Mouse (Mus musculus): ENCODE measurements around the gene Eftud2. TPM values are rescaled to one million over a fixed set of nuclear protein-coding genes. Genes with fewer than 3 reads are reported as not detected.

Gene Eftud2
- total RNA-seq, 2 experiments from 2014 or later, result 101 to 102 TPM

DNA sequence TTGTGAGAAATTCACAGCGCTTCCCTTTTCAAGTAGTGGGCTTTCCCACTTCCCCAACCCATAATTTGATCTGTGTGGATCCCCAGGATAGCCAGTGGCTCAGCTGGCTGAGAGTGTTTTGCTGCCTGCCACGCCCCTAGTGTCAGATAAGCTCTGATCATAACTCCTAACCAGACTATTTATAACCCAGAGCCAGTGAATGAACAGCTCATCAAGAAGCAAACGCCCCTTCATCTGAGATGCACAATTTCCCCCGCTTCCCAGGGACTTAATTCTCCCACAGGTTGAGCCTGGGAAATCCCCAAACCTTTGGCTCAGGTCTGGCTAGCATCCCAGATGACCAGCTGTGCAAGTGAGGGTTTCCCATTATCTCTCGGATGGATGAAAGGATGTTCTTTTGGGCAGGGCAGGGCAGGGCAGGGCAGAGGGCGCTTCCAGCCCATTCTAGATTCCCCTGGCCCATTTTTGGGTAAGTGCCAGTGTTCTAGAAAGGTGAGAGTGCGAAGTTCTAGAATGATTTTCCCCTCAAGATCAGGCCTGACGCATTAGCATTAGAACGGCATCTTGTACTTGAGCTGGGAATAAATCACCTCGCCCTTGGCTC is 3.9 kb upstream of the Eftud2 start, which contains the start of gene Fam187a:
TSS of gene Fam187a (plus strand) at position 554 of the 604 bp plus-strand sequence.
- DNase-seq (ENCODE audit: extremely low spot score in 1 of 2, low spot score in 2 of 2), result no peak
- intact Hi-C loops (cut with DNase I), result no loop called here

DNA sequence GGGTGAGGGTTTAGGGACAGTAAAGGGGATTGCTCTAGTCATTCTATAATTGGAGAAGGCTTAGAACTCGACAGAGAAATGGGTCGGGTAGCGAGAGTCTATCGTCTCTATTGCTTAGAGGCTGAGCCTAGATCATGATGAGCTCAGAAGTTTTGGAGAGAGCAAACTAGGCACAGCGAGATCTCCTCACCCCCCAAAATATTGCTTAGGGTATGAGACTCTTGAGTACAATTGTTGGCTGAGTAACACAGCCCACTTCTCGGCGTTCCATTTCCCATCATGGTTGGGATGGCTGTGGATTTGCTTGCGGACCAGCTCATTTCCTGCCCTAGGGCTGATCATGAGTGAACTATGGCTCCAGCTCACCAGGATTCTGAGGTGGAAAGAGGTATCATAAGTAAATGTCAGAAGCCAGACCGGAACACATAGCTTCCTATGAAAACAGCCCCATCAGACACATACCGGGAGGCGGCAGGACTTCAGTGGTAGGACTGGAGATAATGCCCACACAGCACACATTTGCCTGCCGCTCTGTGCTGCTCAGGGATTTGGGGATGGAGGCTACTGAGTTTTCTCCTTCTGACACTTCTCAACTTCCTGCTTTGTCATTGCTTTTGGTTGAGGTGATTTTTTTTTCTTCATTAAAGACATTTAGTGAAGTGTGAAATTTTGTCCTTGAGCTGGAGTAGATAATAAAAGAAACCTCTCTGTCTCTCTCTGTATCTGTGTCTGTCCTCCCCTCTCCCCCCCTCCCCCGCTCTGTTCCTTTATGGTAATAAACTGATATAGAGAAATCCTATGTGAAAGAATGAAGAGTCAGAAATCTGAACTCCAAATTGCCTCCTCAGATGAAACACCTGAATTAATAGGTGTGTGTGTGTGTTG is 771 bp upstream of the Eftud2 start:
- DNase-seq (ENCODE audit: extremely low spot score in 1 of 2, low spot score in 2 of 2), result no peak
- intact Hi-C loops (cut with DNase I), result no loop called here

DNA sequence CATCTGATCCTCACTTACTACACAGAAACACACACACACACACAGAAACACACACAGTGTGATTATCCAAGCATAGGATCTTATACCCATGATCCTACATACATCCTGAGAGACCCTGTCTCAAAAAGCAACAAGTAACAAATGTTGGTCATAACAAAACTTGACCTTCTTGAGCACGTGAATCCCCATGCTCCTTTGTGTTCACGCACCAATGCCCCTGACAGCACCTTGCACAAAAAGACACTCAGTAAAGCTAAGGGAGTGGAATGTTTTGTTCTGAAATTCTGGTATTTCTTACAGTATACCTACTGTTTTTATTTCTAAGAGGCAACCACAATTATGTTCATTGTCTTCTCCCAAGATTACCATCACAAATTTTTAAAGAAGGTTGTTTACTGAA is 1.2 kb downstream of the Eftud2 start:
- no peak for DNase-seq (ENCODE audit: extremely low spot score in 1 of 2, low spot score in 2 of 2)

DNA sequence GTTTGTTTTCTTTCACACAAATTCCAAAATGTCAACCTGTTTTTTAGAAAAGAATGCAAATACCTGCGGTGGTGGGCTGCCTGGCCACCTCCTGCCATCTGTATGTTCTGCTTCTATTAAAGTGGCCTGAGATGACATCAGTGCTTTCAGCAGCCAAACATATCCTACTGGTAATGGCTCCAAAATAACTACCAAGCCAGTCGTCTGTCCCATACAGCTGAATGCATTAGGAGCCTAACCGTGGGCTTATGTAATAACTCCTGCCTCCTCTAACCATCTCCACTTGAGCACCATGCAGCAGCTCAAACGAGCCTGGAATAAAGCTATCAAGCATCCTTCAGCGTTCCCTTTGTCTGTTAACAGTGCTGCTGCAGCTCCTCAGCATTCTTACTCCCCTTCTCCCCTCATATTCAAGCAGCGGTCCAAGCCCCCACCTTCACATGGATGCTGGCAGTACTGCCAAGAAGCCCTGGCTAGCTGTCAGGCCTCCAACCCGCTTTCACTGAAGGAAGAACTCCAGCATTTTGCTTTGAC is 5.9 kb downstream of the Eftud2 start:
- intact Hi-C loops (cut with DNase I), result no loop called here

More for the DNA sequence above, 1.2 kb downstream of the Eftud2 start:
- intact Hi-C loops (cut with DNase I), result no loop called here

DNA sequence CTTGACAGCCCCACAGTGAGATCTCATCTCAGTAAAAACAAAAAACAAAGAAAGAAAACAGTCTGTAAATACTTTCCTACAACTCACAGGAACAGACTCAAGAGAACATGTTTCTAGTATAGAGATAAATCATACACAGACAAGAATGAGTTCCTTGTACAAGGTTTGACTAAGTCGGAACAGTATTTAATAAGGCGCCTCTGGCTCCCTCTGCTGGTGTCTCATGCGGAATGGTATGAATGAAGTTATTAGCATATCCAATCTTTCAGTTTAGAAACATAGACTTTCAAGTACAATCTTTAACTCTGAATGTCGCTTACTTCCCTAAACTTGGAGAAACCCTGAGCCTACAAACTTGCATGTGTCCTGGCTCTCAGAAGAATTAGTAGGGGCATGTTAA is 16.5 kb downstream of the Eftud2 start:
- intact Hi-C loops (cut with DNase I), result loop anchor here (2.0 to 5.0 kb wide), 2 partner anchors 89 to 132 kb away; no protein-coding TSS in a partner anchor
- DNase-seq (ENCODE audit: extremely low spot score in 1 of 2, low spot score in 2 of 2), result peak; percentile 69 to 70

More for the DNA sequence above, 5.9 kb downstream of the Eftud2 start:
- DNase-seq (ENCODE audit: extremely low spot score in 1 of 2, low spot score in 2 of 2), result no peak

DNA sequence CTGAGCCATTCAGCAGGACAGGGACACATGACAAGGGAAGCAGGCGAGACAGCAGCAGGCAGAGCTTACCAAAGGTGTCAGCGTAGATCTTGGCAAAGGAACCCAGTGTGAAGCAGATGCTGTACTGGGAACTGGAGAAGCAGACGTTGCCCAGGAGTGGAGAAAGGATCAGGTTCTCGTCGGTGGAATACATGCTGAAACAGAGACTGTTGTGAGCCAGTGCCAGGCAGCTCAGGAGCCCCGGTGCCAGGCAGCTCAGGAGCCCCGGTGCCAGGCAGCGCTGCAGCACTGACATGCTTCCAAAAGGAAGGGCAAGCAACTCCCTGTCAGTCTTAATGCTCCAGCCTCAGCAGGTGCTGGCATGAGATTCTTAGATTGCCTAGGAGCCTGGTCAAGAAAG is 20.9 kb downstream of the Eftud2 start:
- DNase-seq (ENCODE audit: extremely low spot score in 1 of 2, low spot score in 2 of 2), result peak in 1 of 2 experiments; percentile 30

DNA sequence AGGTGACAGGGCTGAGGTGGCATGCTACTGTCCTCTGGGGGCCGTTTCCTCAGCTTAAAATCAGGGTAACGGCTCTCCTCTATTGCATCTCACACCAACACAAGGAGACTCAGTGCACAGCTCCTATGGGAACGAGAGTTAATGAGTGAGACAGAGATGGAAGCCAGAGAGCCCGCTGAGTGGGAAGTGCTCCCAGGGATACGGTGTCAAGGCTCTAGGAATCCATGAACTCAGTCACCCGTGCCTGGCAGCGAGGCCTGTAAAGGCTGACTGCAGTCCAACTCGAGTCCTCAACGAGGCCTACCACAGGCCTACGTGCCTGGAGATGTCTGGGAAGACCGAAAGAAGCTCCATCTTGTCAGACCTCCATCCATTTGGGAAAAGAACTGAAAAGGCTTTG is 21.8 kb downstream of the Eftud2 start:
- intact Hi-C loops (cut with DNase I), result no loop called here
- DNase-seq (ENCODE audit: extremely low spot score in 1 of 2, low spot score in 2 of 2), result no peak

More for the DNA sequence above, 20.9 kb downstream of the Eftud2 start:
- intact Hi-C loops (cut with DNase I), result loop anchor here (5.0 kb wide), 1 partner anchor 128 kb away; no protein-coding TSS in a partner anchor

DNA sequence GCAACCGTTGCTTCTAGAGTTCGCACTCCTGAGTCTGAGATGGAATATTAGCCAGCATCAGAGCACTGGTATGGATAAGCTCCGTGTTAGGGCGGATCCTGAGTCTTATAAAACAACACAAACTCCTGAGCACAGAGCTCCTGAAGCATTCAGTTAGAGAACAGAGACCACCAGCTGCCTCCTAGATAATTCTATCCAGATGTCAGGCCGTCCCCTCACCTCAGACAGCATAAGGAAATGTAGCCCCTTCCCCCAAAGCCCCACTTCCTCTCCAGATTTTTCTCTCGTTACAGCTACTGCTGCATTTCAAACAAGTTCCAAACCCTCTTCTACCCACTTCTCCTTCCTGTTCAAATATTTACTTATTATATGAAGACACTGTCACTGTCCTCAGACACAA is 24.8 kb downstream of the Eftud2 start:
- DNase-seq (ENCODE audit: extremely low spot score in 1 of 2, low spot score in 2 of 2), result no peak
- intact Hi-C loops (cut with DNase I), result no loop called here

DNA sequence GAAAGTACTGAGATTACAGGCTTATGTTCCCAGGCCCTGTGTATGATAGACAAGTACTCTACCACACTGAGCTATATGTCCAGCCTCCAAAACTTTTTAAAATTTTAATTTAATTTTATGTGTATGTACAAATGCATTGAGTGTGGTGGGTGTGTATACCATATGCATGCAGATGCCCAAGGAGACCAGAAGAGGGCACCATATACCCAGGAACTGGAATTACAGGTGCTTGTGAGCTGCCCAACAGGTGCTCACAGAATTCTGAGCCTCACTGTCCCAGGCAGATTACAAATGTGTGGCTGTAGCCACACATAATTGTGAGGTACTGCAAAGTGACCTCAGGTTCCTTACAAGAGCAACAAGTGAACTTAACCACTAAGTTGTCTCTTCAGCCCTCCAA is 27.0 kb downstream of the Eftud2 start:
- intact Hi-C loops (cut with DNase I), result no loop called here
- no peak for DNase-seq (ENCODE audit: extremely low spot score in 1 of 2, low spot score in 2 of 2)

DNA sequence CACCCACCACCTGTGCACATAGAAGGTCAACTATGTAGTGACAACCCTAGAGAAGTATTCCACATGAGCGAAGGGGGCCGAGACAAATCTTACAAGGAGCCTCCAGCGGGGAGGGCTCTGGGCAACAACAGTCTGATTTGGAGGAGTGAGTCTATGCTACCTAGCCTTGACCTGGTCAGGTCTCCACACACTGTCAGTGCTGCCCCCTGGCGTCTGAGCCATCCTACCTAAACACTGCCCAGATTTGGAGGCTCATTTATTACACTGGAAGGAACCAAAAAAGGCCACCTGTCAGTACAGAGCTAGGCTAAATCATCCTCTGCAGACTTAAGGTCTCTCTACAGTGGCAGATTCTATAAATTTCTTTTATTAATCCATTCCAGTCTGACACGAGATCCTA is 28.9 kb downstream of the Eftud2 start:
- peak in 1 of 2 experiments; percentile 67 for DNase-seq (ENCODE audit: extremely low spot score in 1 of 2, low spot score in 2 of 2)
- intact Hi-C loops (cut with DNase I), result no loop called here

DNA sequence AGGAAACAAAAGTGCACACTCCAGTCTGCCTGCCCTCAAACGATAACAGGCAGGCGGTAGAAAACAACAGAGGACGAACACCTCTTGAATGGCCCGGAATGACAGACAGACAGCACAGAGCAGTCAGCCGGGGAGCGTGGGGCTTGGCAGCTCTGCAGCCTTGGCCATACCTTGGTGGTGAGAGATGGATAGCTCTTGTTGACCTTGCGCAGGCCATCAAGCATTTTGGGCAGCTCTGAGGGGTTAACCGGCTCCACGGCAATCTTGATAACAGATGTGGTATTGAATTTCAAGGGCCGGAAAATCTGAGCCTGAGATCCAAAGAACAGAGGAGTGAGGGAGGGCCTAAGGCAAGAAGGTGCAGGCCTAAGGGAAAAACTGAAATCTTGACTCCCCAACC is 34.9 kb downstream of the Eftud2 start:
- intact Hi-C loops (cut with DNase I), result loop anchor here (5.0 kb wide), 1 partner anchor 109 kb away; no protein-coding TSS in a partner anchor
- DNase-seq (ENCODE audit: extremely low spot score in 1 of 2, low spot score in 2 of 2), result no peak

DNA sequence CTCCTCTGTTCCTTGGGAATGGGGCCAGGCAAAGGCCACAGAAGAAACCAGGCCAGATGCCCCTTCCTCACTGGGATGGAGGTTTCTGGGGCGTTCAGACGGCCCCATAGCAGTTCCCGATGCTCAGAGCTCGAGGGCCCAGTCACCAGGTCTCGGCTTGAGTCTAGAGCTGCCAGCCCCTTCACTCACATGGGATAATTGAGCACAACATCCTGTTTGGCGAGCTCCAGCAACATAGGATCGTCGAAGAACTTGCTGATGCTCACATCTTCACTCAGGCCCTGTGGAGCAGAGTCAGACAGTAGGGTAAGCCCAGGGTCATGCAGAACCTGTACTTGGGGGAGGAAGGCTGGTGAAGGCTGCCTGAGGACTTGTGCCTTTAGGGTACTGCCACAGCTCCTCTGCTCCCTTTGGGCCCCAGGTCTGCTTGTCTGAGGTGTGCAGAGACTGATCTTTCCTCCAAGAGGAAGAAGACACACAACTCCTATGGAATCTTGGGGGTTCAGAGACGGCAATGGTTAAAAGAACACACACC is 42.1 kb downstream of the Eftud2 start:
- intact Hi-C loops (cut with DNase I), result no loop called here
- DNase-seq (ENCODE audit: extremely low spot score in 1 of 2, low spot score in 2 of 2), result no peak

DNA sequence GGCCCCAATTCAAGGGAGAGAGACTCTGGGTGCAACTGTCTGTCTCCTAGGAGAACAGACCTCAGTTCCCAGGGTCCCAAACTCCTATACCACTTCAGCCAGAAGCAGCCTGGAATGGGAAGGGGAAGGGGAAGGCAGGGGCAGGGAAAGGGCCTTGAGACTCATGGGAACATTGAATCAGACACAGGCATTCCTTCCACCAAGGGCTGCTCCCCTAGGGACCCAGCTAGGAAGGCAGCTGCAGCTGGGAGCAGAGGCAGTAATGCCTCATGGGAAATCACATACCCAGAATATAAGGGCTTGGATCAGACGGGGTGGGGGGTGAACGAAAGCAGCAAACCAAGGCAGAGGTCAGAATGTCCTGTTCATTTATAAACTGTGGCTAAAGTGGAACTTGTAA is 42.7 kb downstream of the Eftud2 start:
- intact Hi-C loops (cut with DNase I), result no loop called here
- peak in 1 of 2 experiments; percentile 62 for DNase-seq (ENCODE audit: extremely low spot score in 1 of 2, low spot score in 2 of 2)

DNA sequence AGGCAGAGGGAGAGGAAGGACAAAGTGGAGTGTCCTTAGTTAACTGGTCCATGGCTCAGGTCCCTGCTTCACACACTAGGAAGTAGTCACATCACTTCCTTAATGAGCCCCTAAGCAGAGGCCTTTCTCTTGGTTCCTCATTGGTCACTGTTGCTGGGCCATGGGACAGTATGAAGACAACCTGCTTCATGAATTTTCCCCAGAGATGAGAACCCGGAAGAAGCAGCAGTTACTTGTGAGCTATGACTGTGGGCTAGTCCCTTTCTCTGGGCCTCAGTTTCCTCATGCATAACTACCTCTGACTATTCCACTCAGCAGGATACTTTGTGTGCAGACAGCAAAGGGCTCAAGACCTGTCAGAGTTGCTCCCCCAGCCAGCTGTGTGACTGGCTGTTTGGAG is 43.4 kb downstream of the Eftud2 start:
- intact Hi-C loops (cut with DNase I), result no loop called here
- no peak for DNase-seq (ENCODE audit: extremely low spot score in 1 of 2, low spot score in 2 of 2)

DNA sequence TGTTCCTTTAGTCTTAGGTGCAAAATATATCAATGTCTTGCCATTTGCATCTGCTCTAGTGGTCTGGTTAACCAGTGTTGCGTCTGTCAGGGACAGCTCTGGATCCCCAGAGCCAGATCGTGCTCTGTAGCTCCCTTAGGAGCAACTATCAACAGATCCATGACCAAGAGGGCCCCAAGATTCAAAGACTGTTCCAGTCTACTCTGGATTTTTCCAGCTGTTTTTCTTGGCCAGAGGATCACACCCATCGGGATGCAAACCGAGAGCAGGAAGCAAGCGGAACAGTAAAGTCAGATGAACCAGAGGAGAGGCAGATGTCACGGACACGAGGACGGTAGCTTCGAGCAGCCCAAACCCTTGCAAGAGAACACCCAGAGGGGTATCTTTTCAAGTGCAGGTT is 44.6 kb downstream of the Eftud2 start:
- DNase-seq (ENCODE audit: extremely low spot score in 1 of 2, low spot score in 2 of 2), result no peak
- intact Hi-C loops (cut with DNase I), result no loop called here

DNA sequence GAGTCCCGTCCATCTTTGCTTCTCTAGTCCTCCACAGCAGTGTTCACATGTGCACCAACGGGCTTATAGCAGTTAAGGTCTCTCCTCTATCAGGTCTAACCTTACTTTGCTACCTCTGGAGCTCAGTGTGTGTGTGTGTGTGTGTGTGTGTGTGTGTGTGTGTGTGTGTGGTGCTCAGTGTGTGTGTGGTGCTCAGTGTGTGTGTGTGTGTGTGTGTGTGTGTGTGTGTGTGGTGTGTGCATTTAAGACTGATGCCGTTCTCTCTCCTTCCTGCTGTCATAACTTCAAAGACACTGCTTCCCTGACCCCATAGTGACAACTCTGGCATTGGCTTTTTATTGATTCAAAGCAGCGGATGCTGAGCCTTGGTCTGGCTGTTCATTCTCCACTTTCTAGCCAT is 45.2 kb downstream of the Eftud2 start, which contains the start of gene Higd1b:
TSS of gene Higd1b (plus strand) at position 301 of the 400 bp plus-strand sequence.
- no peak for DNase-seq (ENCODE audit: extremely low spot score in 1 of 2, low spot score in 2 of 2)
- intact Hi-C loops (cut with DNase I), result no loop called here

DNA sequence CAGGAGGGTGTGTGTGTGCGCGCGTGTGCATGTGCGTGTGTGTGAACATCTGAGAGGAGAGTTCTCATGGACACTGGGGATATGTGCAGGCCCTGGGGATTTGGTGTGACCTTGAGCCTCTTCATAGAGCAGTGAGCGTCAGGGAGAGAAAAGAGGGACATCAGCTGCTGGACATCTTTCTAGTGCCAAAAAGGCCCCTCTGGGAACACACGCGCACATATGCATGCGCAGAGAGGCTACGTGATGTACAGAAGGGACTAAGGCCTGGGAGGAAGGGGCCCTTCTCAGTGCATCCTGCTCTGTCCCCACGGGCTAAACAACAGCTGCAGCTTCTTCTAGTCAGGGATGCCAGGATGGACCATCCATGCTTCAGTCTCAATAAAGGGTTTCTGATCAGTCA is 46.6 kb downstream of the Eftud2 start:
- peak in 1 of 2 experiments; percentile 45 for DNase-seq (ENCODE audit: extremely low spot score in 1 of 2, low spot score in 2 of 2)
- intact Hi-C loops (cut with DNase I), result no loop called here

DNA sequence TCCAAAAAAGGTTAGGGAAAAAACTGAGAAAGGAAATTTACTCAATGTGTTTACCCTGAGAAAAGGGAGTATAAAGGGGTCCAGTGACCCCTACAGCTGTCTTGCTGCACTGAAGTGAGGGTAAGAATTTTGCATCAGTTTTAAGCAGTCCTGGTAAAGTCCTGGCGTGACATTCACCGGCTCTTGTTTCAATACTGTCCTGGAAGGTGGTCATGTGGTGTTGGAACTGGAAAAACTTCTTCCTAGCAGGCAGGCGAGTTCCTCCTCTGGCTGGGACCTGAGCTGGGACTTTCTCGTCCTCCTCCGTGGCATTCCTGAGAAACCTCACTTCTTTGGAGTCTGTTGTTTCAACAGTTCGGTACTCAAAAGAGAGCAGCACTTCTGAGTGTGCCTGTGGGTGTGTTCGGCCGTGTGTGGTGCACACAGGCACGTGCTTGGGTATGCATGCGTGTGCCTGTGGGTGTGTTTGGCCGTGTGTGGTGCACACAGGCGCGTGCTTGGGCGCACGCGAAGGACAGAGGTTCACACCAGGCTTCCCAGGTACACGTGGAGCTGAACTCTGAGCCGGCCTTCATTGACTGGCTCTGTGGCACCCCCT is 48.0 kb downstream of the Eftud2 start:
- intact Hi-C loops (cut with DNase I), result no loop called here
- no peak for DNase-seq (ENCODE audit: extremely low spot score in 1 of 2, low spot score in 2 of 2)

DNA sequence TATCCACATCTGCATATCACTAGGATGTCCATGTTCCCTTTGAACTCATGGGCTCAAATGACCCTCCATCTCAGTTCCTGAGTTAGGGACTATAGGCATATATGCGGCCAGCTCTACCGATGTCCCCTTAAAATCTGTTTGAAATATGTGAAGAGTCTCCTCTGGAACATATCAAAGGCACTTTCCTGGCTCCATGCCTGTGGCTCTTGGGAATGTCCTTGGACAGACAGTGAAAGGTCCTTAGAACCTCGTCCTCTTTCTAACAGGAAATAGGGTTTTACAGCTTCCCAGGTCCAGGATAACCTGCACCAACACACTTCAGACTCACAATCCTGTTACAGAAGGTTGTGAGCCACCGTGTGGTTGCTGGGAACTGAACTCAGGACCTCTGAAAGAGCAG is 50.5 kb downstream of the Eftud2 start:
- intact Hi-C loops (cut with DNase I), result no loop called here
- no peak for DNase-seq (ENCODE audit: extremely low spot score in 1 of 2, low spot score in 2 of 2)
